Mouse (Mus musculus) liver, postnatal 0 days (tissue): ENCODE data around the gene Cxcl12.

Experiments
- CTCF ChIP-seq: sonication (generic); IDR thresholded peaks from 2 replicates; pipeline ENCODE4 v1.5.1; 2016; ENCODE audit warnings: antibody characterized with exemption, low read depth
- EP300 ChIP-seq: IDR thresholded peaks from 2 replicates; pipeline ENCODE4 v1.6.1; 2016; ENCODE audit warnings: antibody characterized with exemption, low read depth, mild to moderate bottlenecking

- TF ChIP-seq CTCF (no peak), EP300 (no peak)
These were observed 30.5 kb downstream of the Cxcl12 start for GRCm38 (mm10) chr6:117198871-117199270.
